Mouse (Mus musculus) intestine, embryonic 14.5 days (tissue): ENCODE data around the gene Lilra5. TPM values are rescaled to one million over a fixed set of nuclear protein-coding genes. Genes with fewer than 3 reads are reported as not detected.
"Not testable (repeated sequence)": the region's sequence is repeated elsewhere in the genome, so short reads cannot be mapped to it uniquely, and the experiment has no call there.

Experiments
- ATAC-seq: fragments of 200-750 bp; cut with Nextera tagmentation; replicated peaks from 2 replicates; pipeline ENCODE4 v1.8.0; 2017; ENCODE audit warnings: low read depth, moderate number of reproducible peaks, moderate TSS enrichment, moderate library complexity; ENCODE audit not compliant: low FRiP score, low TSS enrichment
- DNase-seq: peaks from one replicate; pipeline ENCODE4 v3.0.0-alpha.2; 2018; ENCODE audit warnings: low spot score
- H3K27ac ChIP-seq: fragments of 300-500 bp; sonication (generic); 2 replicates; pipeline ENCODE4 v1.5.1; 2014; ENCODE audit warnings: low read depth, mild to moderate bottlenecking, control low read depth
- H3K27me3 ChIP-seq: fragments of 300-500 bp; sonication (generic); replicated peaks from 2 replicates; pipeline ENCODE4 v1.6.1; 2014; ENCODE audit warnings: low read length, control low read depth; ENCODE audit not compliant: control insufficient read depth, insufficient read depth
- H3K36me3 ChIP-seq: fragments of 300-500 bp; sonication (generic); 2 replicates; pipeline ENCODE4 v1.6.1; 2014; ENCODE audit warnings: low read length, control low read depth; ENCODE audit not compliant: control insufficient read depth, insufficient read depth
- H3K4me1 ChIP-seq: fragments of 300-500 bp; sonication (generic); replicated peaks from 2 replicates; pipeline ENCODE4 v1.6.1; 2014; ENCODE audit warnings: low read length, control low read depth, mixed read lengths; ENCODE audit not compliant: control insufficient read depth, insufficient read depth
- H3K4me2 ChIP-seq: fragments of 300-500 bp; sonication (generic); 2 replicates; pipeline ENCODE4 v1.6.1; 2014; ENCODE audit warnings: low read length
- H3K4me3 ChIP-seq: fragments of 300-500 bp; sonication (generic); 2 replicates; pipeline ENCODE4 v1.5.1; 2014; ENCODE audit warnings: low read depth, low read length, control low read depth, mixed read lengths
- H3K9ac ChIP-seq: fragments of 300-500 bp; sonication (generic); 2 replicates; pipeline ENCODE4 v1.6.1; 2014; ENCODE audit warnings: mild to moderate bottlenecking, low read length
- H3K9me3 ChIP-seq: fragments of 300-500 bp; sonication (generic); 2 replicates; pipeline ENCODE4 v1.6.1; 2016; ENCODE audit warnings: low read length, control low read depth; ENCODE audit not compliant: control insufficient read depth
- WGBS: fragments of 180-500 bp; shearing (Covaris S2); extraction: QIAGEN DNeasy Blood & Tissue Kit; methylation state at CpG from one replicate; pipeline ENCODE4 v1.1.7; 2014; 5-methylcytosine and 5-hydroxymethylcytosine counted together
- polyA plus RNA-seq: library from polyadenylated mRNA; unstranded; fragments of >200 nt; fragmentation: Nextera tagmentation; extraction: Ambion mirVana; gene quantifications from 2 replicates; pipeline ENCODE4 v1.2.1, GENCODE M21; 2014

Gene Lilra5
- polyA plus RNA-seq: 0.11 and 0.16 TPM in 2 replicates

DNA sequence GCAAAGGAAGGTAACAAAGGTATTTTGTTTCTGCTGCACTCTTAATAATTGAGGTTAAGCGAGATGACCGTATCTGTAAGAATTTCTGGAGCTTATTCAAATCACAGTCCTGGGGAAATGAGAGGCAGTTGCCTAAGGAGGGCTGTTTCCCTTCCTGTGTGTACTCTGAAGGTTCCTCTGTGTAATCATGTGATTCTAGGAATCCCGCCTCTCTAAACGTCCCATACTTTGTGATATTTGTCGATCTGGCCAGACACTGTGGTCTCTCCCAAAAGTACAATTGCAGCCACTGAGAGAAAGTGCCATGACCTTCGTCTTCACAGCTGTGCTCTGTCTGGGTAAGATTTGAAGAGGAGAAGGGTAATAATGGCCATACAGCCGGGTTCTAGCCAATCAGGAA is at the start of gene Lilra5:
Lilra5 (plus strand) TSS at position 301 of the 400 bp plus-strand sequence.
- H3K4me2 ChIP-seq: no peak within 1 kb of the TSS
- WGBS: 67% methylated on average over 7 of the region's 7 CpGs

DNA sequence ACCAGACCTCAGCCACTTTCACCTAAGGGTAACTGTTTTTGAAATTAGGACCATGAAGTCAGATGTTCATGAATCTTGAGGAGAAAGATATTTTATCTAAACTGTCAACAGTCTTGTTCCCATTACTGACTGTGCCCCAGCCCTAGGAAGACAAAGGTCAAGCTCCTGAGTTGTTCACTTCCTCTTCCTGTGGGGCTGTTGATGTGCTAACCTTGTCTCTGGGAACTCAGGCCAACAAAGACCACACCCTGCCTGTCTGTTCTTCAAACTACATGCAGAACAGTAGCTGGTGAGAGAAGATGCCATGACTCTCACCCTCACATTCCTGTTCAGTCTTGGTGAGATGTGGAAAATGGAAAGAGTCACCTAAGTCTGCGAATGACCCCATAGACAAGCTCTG is 30.4 kb upstream of the Lilra5 start:
- no peaks in the 10 kb centered on the region for H3K4me1 ChIP-seq
- ATAC-seq: no peak
- no peaks in the 10 kb centered on the region for H3K27me3 ChIP-seq
- H3K4me2 ChIP-seq: no peak overlapping the region
- H3K9ac ChIP-seq: no peak overlapping the region
- H3K27ac ChIP-seq: no peak overlapping the region
- no peak for DNase-seq
- WGBS: 73% methylated on average over 1 of the region's 1 CpGs
- no peaks in the 10 kb centered on the region for H3K36me3 ChIP-seq
- H3K9me3 ChIP-seq: no peaks in the 10 kb centered on the region
- no peak overlapping the region for H3K4me3 ChIP-seq

More for the DNA sequence above, at the start of gene Lilra5:
- Histone ChIP-seq H3K4me1 (no peaks in the 10 kb centered on the region), H3K36me3 (no peaks in the 10 kb centered on the region), H3K4me3 (no peak within 1 kb of the TSS), H3K27ac (no peak within 1 kb of the TSS), H3K9ac (no peak within 1 kb of the TSS), H3K9me3 (no peaks in the 10 kb centered on the region), H3K27me3 (no peaks in the 10 kb centered on the region)
- DNase-seq: no peak
- no peak for ATAC-seq

DNA sequence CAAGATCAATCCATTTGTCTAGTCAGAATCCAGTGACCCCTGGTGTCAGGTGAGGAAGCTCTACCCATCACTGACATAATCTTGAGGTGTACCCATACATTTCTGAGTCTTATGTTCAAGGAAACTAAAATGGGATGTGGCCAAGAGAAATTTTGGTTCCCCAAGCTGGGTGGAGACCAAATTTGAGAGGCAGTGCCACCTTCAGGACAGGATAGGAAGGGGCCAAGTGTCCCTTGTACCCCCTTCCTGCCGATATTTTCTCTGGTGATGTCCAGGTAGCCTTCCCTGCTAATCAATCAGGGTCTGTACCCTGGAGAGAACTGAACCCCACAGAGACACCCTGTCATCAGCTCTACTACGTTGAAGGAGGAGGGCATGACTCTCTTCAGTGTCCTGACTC is 28.9 kb upstream of the Lilra5 start:
- Histone ChIP-seq H3K4me2 (no peak overlapping the region), H3K9me3 (no peaks in the 10 kb centered on the region), H3K27me3 (no peaks in the 10 kb centered on the region), H3K36me3 (no peaks in the 10 kb centered on the region), H3K4me3 (no peak overlapping the region), H3K9ac (no peak overlapping the region), H3K4me1 (no peaks in the 10 kb centered on the region), H3K27ac (no peak overlapping the region)
- no peak for DNase-seq
- no peak for ATAC-seq
- 34% methylated on average over 2 of the region's 2 CpGs for WGBS

DNA sequence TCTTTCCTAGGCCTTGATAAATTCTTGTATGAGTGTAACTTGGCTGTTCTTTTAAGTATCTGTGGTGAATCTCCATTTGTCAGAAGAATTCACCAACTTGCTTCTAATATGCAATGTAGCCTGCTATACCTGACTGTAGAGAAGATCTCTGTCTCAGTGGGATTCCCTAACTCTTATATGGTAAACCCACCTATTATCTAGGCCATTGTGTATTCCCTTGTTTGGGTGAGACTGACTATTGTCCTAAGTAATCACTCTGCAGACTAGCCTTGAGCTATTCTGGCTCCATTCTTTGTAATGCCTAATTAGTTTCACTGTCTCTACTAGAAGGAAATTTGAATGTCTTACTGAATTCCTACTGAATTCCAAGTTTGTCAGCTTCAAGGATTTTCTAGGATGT is 24.1 kb upstream of the Lilra5 start:
- not testable (repeated sequence) for H3K9ac ChIP-seq, H3K36me3 ChIP-seq, H3K4me2 ChIP-seq, H3K9me3 ChIP-seq, H3K27me3 ChIP-seq, H3K4me3 ChIP-seq, H3K27ac ChIP-seq, DNase-seq, H3K4me1 ChIP-seq, ATAC-seq

DNA sequence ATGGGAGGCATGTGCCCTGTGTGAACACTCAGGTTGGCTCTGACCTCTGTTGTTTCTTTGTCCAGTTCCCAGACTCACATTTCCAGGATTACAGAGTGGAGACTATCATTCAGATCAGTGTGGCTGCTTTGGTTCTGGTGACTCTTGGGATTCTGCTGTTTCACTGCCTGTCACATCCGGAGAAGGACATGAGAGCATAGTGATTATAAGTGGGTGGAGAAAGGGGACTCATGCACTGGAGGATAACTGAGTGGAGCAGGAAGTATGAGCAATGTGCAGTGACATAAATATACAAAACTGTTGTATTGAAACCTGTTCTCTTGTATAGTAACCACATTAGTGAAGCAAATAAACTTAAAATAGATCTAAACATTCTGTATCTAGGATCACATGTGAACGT is 22.2 kb upstream of the Lilra5 start:
- 67% methylated on average over 2 of the region's 2 CpGs for whole genome bisulfite sequencing
- ATAC-seq: no peak

GRCm38 (mm10) chr7:4215805-4216204 is 21.7 kb upstream of the Lilra5 start:
- Histone ChIP-seq H3K27me3 (no peaks in the 10 kb centered on the region), H3K4me2 (no peak overlapping the region), H3K4me1 (no peaks in the 10 kb centered on the region), H3K4me3 (no peak overlapping the region), H3K9me3 (no peaks in the 10 kb centered on the region), H3K36me3 (no peaks in the 10 kb centered on the region), H3K27ac (no peak overlapping the region), H3K9ac (no peak overlapping the region)
- 52% methylated on average over 2 of the region's 2 CpGs for WGBS
- ATAC-seq: no peak
- no peak for DNase-seq

More for the DNA sequence above, 22.2 kb upstream of the Lilra5 start:
- no peak for DNase-seq
- no peak overlapping the region for H3K4me2 ChIP-seq
- no peaks in the 10 kb centered on the region for H3K27me3 ChIP-seq
- H3K36me3 ChIP-seq: no peaks in the 10 kb centered on the region
- H3K4me1 ChIP-seq: no peaks in the 10 kb centered on the region
- H3K4me3 ChIP-seq: no peak overlapping the region
- no peak overlapping the region for H3K27ac ChIP-seq
- no peaks in the 10 kb centered on the region for H3K9me3 ChIP-seq
- no peak overlapping the region for H3K9ac ChIP-seq

- Histone ChIP-seq H3K4me3 (no peak overlapping the region), H3K36me3 (no peaks in the 10 kb centered on the region), H3K4me1 (no peaks in the 10 kb centered on the region), H3K9me3 (no peaks in the 10 kb centered on the region), H3K27ac (no peak overlapping the region), H3K9ac (no peak overlapping the region), H3K27me3 (no peaks in the 10 kb centered on the region), H3K4me2 (no peak overlapping the region)
- DNase-seq (no peak), ATAC-seq (no peak)
Measured at GRCm38 (mm10) chr7:4235536-4235935, 2.0 kb upstream of the Lilra5 start.

GRCm38 (mm10) chr7:4239038-4239721 is 1.6 kb downstream of the Lilra5 start:
- 71% methylated on average over 6 of the region's 6 CpGs for WGBS
- ATAC-seq: no peak
- H3K4me3 ChIP-seq: no peak overlapping the region
- H3K4me2 ChIP-seq: no peak overlapping the region
- H3K27ac ChIP-seq: no peak overlapping the region
- H3K9ac ChIP-seq: no peak overlapping the region
- DNase-seq: no peak
- no peaks in the 10 kb centered on the region for H3K27me3 ChIP-seq
- no peaks in the 10 kb centered on the region for H3K36me3 ChIP-seq
- no peaks in the 10 kb centered on the region for H3K9me3 ChIP-seq
- H3K4me1 ChIP-seq: no peaks in the 10 kb centered on the region

DNA sequence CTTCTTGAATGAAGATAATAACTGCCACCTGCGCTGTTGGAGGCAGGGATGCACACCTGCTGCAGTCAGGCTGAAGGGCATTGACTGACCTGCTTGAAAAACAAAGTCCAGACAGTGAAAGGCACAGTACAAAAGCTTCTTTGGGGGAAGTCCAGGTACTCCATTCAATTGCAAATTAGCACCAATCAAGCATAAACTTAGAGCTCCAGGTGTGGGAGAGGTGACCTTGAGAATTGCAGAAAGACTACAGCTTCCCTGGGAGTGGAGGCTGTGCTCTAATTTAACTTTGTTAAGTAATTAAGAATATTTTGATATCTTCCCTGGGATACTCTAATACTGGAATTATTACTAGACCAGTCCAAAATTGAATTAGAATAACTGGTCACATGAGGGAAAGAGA is 13.7 kb downstream of the Lilra5 start:
- WGBS: 86% methylated on average over 1 of the region's 1 CpGs

More for the DNA sequence above, 13.7 kb downstream of the Lilra5 start:
- H3K27ac ChIP-seq, H3K4me2 ChIP-seq, ATAC-seq, H3K9me3 ChIP-seq, H3K4me1 ChIP-seq, DNase-seq, H3K36me3 ChIP-seq, H3K9ac ChIP-seq, H3K27me3 ChIP-seq, H3K4me3 ChIP-seq: not testable (repeated sequence)
